Mouse (Mus musculus) megakaryocyte progenitor cell, adult 5-6 weeks (primary cell): Measurements from ENCODE around the gene Gm30083. TPM values are rescaled to one million over a fixed set of nuclear protein-coding genes. Genes with fewer than 3 reads are reported as not detected.

ENCODE experiments used
- ATAC-seq: replicated peaks from 2 replicates; pipeline ENCODE4 v1.8.0; 2016; ENCODE audit warnings: mild to moderate bottlenecking, moderate TSS enrichment, inconsistent platforms; ENCODE audit not compliant: poor library complexity
- total RNA-seq, 2 experiments: library from RNA; stranded (forward) in 1 of 2; stranded (reverse) in 1 of 2; fragments of 157-497, 149-512 nt in 1 of 2; fragments of 200-1000 nt in 1 of 2; gene quantifications; 2 replicates each; pipeline versions ENCODE4 v1.2.3 to v1.2.4; 2015 to 2017

Gene Gm30083
- total RNA-seq (2015), result not detected in 2 replicates
- total RNA-seq (2017), result not detected in 2 replicates

DNA sequence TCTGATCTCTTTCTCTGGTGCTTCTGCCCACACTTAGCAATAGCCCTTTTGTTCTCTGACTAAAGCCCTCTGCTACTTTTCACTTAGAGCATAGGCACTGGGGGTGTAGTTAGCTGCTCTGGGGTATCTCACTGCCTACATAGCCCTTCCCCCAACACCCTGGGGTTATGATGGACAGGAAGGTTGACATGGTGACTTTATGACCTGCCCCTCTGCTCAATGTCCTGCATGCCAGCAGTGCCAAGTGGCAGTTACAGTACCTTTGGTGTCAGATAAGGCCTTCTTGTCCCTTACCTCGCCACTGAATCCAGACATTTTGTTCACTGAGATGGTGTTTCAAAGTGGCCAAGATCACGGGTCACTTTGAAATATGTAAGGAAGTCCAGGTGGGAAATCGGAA, at the start of gene Gm30083:
TSS of gene Gm30083 (minus strand) at position 120 of the 400 bp plus-strand sequence.
- ATAC-seq, result no peak

DNA sequence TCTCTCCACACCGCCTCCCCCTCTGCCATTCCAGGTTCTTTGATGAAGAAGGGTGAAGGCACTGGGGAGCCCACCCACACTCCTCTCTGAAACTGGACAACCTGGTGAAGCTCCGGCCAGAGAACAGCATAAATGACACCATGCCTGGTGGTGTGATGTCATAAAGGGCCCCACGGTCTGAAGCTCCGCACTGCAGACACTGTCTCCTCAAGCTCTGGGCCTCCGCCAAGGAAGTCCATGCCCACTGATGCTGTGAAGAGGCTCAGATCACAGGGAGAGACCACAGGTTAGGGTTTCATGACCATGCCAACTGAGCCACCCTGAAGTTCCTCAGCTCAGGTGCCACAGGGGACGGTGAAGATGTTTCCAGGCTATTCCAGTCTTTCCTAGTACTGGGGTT, 37.5 kb upstream of the Gm30083 start, which contains the start of gene Antxrl:
TSS of gene Antxrl (plus strand) at position 192 of the 400 bp plus-strand sequence.
- ATAC-seq, result no peak

DNA sequence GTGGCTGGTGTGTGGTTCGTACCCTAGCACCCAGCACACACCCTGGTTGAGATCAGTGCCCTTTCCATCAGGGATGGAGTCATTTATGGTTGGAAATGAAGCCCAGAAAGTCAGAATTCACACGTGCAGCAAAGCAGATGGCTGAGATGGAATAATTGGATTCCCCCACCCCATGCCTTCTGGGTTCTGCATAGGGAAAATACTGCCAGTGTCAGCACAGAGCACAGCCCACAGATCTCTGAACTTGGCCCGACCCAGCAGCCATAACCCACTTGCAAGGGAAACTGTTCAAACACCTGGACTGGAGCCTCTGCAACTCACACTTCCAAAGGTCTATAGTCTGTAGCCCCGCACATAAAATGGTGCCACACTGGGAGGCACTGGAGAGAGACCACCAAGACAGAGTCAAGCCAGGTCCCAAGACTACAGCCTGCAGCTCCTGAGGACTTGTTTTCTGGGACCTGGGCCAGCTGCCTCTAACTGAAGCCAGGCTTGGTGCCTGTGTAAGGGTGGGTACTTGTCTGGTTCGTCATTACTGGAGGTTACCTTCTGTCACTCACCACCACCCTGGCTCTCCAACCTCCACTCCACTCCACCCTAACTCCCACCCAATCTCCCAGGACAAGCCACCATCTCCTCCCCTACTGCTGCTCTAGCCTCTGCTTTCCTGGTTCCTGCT, 35.3 kb upstream of the Gm30083 start:
- ATAC-seq, result no peak

GRCm38 (mm10) chr14:34043341-34043740, 28.4 kb upstream of the Gm30083 start:
- ATAC-seq, result no peak

DNA sequence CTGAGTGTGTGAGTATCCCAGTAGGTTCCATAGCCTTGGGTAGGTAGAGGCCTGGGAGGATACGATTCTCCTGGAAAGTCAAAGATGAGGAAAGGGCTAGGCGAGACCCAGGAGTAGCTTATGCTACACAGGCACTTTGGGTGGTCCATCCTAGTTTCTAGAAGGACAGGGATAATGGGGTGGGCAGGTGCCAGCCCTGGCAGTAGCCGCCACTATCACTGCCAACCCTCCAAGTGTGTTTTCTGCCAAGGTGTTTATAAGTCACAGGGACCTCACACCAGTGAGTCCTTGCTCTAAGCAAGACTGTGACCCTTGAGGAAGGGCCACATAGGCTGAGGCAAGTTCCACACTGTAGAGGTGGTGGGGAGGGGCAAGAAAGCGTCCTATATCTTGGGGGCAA, 26.3 kb upstream of the Gm30083 start:
- no peak for ATAC-seq

- ATAC-seq, result no peak
Measured at GRCm38 (mm10) chr14:34033841-34034610, 19.0 kb upstream of the Gm30083 start.

GRCm38 (mm10) chr14:34026710-34027109, 11.7 kb upstream of the Gm30083 start:
- ATAC-seq, result no peak

- no peak for ATAC-seq
Measured at GRCm38 (mm10) chr14:34016938-34017337, 2.0 kb upstream of the Gm30083 start.

GRCm38 (mm10) chr14:34016381-34016780, 1.4 kb upstream of the Gm30083 start, which contains the start of gene Gm5460:
Gene Gm5460, plus strand, starts transcription at chr14:34016758.
- no peak for ATAC-seq

DNA sequence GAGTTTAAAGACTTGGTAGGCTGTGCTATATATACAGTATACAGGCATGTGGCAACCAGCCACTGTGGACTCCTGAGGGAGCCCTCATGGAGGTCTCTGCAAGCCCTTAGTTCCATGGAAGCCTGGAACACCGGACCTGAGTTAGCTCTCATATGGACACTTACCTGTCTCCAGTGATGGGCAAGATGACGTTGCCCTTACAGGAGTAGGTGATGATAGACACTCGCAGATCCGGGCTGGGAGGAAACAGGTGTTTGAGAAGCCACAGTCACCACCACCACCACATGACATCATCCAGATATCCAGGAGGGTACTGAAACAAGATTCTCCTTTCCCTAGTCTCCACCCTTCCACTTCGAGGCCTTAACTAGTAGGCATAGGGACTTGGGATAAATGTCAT, 12.6 kb downstream of the Gm30083 start:
- ATAC-seq, result no peak

DNA sequence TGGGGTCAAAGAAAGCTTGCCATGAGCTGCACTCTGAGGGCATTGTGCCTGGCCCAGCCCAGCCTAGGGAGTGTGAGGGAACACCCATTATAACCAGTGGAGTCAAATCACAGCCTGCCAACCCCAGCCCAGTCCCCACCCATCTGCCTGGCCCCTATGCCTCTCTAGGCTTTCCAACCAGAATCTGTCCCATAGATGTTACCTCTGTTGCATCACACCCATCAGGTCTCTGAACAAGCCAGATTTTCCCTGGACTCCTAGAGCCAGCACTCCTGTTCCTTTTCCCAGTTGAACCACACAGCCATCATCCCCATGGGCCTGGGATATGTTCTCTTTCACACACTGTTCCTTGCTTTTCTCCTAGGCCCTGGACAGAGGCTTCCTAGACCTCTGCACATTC, 13.5 kb downstream of the Gm30083 start:
- ATAC-seq, result no peak

GRCm38 (mm10) chr14:34000076-34000475, 14.9 kb downstream of the Gm30083 start:
- no peak for ATAC-seq

- ATAC-seq, result no peak
Measured at GRCm38 (mm10) chr14:33997427-33997826, 17.6 kb downstream of the Gm30083 start.

- no peak for ATAC-seq
Measured at GRCm38 (mm10) chr14:33993521-33994289, 21.3 kb downstream of the Gm30083 start.

GRCm38 (mm10) chr14:33993051-33993450, 21.9 kb downstream of the Gm30083 start:
- ATAC-seq, result no peak

DNA sequence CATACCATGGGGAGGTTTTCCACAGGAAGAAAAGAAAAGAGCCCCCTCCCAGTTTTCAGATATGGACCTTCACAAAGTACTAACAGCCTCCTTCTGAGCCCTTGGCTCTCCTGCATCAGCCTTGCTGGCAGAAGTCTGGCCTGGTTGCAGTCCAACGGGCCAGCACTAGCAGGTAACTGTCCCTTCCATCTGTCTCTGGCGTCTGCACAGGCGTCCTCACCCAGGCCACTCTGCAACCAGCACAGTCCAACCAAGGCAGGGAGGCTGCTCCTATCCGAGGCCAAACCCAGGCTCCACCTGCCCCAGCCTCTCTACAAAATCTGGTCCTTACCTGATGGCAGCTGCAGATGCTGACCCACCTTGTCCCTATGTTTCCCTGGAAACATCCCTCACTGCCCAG, 23.0 kb downstream of the Gm30083 start:
- no peak for ATAC-seq

- no peak for ATAC-seq
Measured at GRCm38 (mm10) chr14:33989201-33989600, 25.8 kb downstream of the Gm30083 start.

DNA sequence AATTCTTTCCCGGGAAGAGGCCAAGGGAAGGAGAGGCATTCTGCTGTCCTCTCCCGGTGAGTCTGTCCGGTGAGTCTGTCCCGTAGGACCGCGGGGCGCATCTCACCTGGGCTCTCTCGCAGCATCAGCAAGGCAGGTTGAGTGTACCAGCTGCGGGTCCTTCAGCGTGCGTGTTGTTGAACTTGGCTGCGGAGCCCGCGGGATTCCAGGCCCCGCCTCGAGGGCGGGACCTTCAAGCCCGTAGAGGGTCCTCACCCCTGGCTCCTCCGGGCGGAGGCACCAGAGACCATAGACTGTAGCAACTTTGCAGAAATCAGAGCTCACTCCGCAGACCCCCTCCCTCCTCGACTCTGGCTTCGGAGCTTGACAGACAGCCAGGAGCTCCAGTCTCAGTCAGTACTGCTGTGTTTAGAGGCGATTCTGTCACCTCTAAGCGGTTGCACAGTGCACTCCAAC, 36.4 kb downstream of the Gm30083 start, which contains the start of gene Zfp488:
TSS of gene Zfp488 (minus strand) at position 161 of the 456 bp plus-strand sequence.
- ATAC-seq, result no peak

GRCm38 (mm10) chr14:33977748-33978147, 37.2 kb downstream of the Gm30083 start:
- no peak for ATAC-seq

DNA sequence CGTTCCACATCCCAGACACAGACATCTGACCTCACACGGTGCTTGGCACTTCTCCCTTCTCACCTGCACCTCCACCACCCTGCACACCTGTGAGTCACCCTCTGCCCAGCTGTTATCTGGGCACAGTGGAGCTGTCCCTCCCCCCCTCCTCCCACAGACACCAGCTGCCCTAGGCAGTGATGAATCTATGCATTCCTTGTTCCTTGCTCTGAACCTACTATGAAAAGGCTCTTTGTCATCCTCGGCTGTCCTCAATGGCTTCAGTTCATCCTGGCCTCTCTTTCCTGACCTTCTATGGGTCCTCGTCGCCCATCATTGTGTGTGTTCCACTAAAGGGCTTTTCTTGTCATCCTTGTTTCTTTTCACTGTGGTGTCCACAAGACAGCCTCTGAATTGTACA, 40.2 kb downstream of the Gm30083 start:
- ATAC-seq, result no peak

- no peak for ATAC-seq
Measured at GRCm38 (mm10) chr14:33972679-33973078, 42.3 kb downstream of the Gm30083 start.
